Mouse (Mus musculus) heart, embryonic 15.5 days (tissue): ENCODE results near the gene Gm15293. TPM values are rescaled to one million over a fixed set of nuclear protein-coding genes. Genes with fewer than 3 reads are reported as not detected.
"Not testable (repeated sequence)": the region's sequence is repeated elsewhere in the genome, so short reads cannot be mapped to it uniquely, and the experiment has no call there.

Source experiments
- ATAC-seq: fragments of 200-750 bp; cut with Nextera tagmentation; replicated peaks from 2 replicates; pipeline ENCODE4 v1.8.0; 2017; ENCODE audit warnings: low read depth, moderate TSS enrichment; ENCODE audit not compliant: insufficient number of reproducible peaks, insufficient read depth, low FRiP score
- H3K27ac ChIP-seq: fragments of 300-500 bp; sonication (generic); 2 replicates; pipeline ENCODE4 v1.5.1; 2015; ENCODE audit warnings: mild to moderate bottlenecking, inconsistent platforms
- H3K27me3 ChIP-seq: fragments of 300-500 bp; sonication (generic); 2 replicates; pipeline ENCODE4 v1.6.1; 2015; ENCODE audit warnings: inconsistent platforms
- H3K36me3 ChIP-seq: fragments of 300-500 bp; sonication (generic); 2 replicates; pipeline ENCODE4 v1.6.1; 2015; ENCODE audit warnings: mild to moderate bottlenecking, inconsistent platforms
- H3K4me1 ChIP-seq: fragments of 300-500 bp; sonication (generic); replicated peaks from 2 replicates; pipeline ENCODE4 v1.6.1; 2015; ENCODE audit warnings: inconsistent platforms
- H3K4me2 ChIP-seq: fragments of 300-500 bp; sonication (generic); 2 replicates; pipeline ENCODE4 v1.6.1; 2015; ENCODE audit warnings: inconsistent platforms, mild to moderate bottlenecking, moderate library complexity
- H3K4me3 ChIP-seq: fragments of 300-500 bp; sonication (generic); 2 replicates; pipeline ENCODE4 v1.5.1; 2015; ENCODE audit warnings: mild to moderate bottlenecking, inconsistent platforms
- H3K9ac ChIP-seq: fragments of 300-500 bp; sonication (generic); 2 replicates; pipeline ENCODE4 v1.6.1; 2015; ENCODE audit warnings: mild to moderate bottlenecking, inconsistent platforms
- H3K9me3 ChIP-seq: fragments of 300-500 bp; sonication (generic); replicated peaks from 2 replicates; pipeline ENCODE4 v1.6.1; 2016; ENCODE audit warnings: inconsistent platforms
- WGBS: fragments of 180-500 bp; shearing (Covaris S2); methylation state at CpG from one replicate; pipeline ENCODE4 v1.1.7; 2015; ENCODE audit warnings: mixed read lengths; 5-methylcytosine and 5-hydroxymethylcytosine counted together
- polyA plus RNA-seq: library from polyadenylated mRNA; unstranded; fragments of >200 nt; fragmentation: Nextera tagmentation; extraction: Ambion mirVana; gene quantifications from 2 replicates; pipeline ENCODE4 v1.2.1, GENCODE M21; 2015

The Gm15293 gene
- polyA plus RNA-seq, result not detected in 2 replicates

GRCm38 (mm10) chr8:21201261-21201660, at the start of gene Gm15293:
Gene Gm15293 (plus strand): TSS chr8:21201561.
- not testable (repeated sequence) for H3K4me2 ChIP-seq, ATAC-seq, H3K27ac ChIP-seq, H3K9ac ChIP-seq, H3K36me3 ChIP-seq, H3K27me3 ChIP-seq, H3K4me3 ChIP-seq, H3K9me3 ChIP-seq, H3K4me1 ChIP-seq
- WGBS, result no CpG with 5 or more reads among the region's 1 CpGs

GRCm38 (mm10) chr8:21161977-21162376, 39.4 kb upstream of the Gm15293 start, which contains the start of gene Defa22:
Gene Defa22 (plus strand): TSS chr8:21162277.
- H3K4me3 ChIP-seq, H3K27me3 ChIP-seq, H3K9me3 ChIP-seq, H3K9ac ChIP-seq, ATAC-seq, H3K4me2 ChIP-seq, H3K36me3 ChIP-seq, H3K27ac ChIP-seq, H3K4me1 ChIP-seq: not testable (repeated sequence)
- WGBS, result no CpG with 5 or more reads among the region's 1 CpGs

GRCm38 (mm10) chr8:21191314-21191713, 10.0 kb upstream of the Gm15293 start, which contains the start of gene Defa31:
Gene Defa31 (plus strand): TSS chr8:21191614.
- H3K27ac ChIP-seq, H3K9me3 ChIP-seq, H3K4me3 ChIP-seq, ATAC-seq, H3K36me3 ChIP-seq, H3K27me3 ChIP-seq, H3K9ac ChIP-seq, H3K4me2 ChIP-seq, H3K4me1 ChIP-seq: not testable (repeated sequence)
- no CpG with 5 or more reads among the region's 1 CpGs for WGBS

Other genes starting within 250 kb of the Gm15293 start
- gene Defa21, start 176.0 kb upstream of the Gm15293 start, polyA plus RNA-seq, result not detected in 2 replicates
- gene Defa23, start 146.5 kb upstream of the Gm15293 start, polyA plus RNA-seq, result not detected in 2 replicates
- not detected in 2 replicates for gene Defa35, start 136.5 kb upstream of the Gm15293 start, polyA plus RNA-seq
- gene Defa25, start 117.1 kb upstream of the Gm15293 start, polyA plus RNA-seq, result not detected in 2 replicates
- gene Gm14851, start 105.5 kb upstream of the Gm15293 start, polyA plus RNA-seq, result not detected in 2 replicates
- gene Defa30, start 66.9 kb upstream of the Gm15293 start, polyA plus RNA-seq, result not detected in 2 replicates
- gene Defa22, start 39.3 kb upstream of the Gm15293 start, polyA plus RNA-seq, result not detected in 2 replicates
- not detected in 2 replicates for gene Defa31, start 9.9 kb upstream of the Gm15293 start, polyA plus RNA-seq
- gene Gm15292, start 48.2 kb downstream of the Gm15293 start, polyA plus RNA-seq, result not detected in 2 replicates
- not detected in 2 replicates for gene Defa27, start 114.0 kb downstream of the Gm15293 start, polyA plus RNA-seq
- gene Defa29, start 125.5 kb downstream of the Gm15293 start, polyA plus RNA-seq, result not detected in 2 replicates
- gene Defa2, start 177.0 kb downstream of the Gm15293 start, polyA plus RNA-seq, result not detected in 2 replicates
- not detected in 2 replicates for gene Defa33, start 190.2 kb downstream of the Gm15293 start, polyA plus RNA-seq
- gene Defa36, start 225.8 kb downstream of the Gm15293 start, polyA plus RNA-seq, result not detected in 2 replicates